Mouse (Mus musculus) kidney, adult 2 months (tissue): Measurements from ENCODE around the gene Zkscan16.

Experiments used
- CTCF ChIP-seq: fragments of 200-500 bp; conservative IDR thresholded peaks from 2 replicates; pipeline ENCODE4 v1.5.1; 2011; ENCODE audit warnings: low read depth, mild to moderate bottlenecking, control low read depth, low read length, moderate library complexity, mixed read lengths; ENCODE audit not compliant: insufficient read depth, insufficient read length
- POLR2A ChIP-seq: fragments of 200-500 bp; IDR thresholded peaks from one replicate; pipeline ENCODE4 v1.6.1; 2011; ENCODE audit warnings: low read depth, low read length, control low read depth

DNA sequence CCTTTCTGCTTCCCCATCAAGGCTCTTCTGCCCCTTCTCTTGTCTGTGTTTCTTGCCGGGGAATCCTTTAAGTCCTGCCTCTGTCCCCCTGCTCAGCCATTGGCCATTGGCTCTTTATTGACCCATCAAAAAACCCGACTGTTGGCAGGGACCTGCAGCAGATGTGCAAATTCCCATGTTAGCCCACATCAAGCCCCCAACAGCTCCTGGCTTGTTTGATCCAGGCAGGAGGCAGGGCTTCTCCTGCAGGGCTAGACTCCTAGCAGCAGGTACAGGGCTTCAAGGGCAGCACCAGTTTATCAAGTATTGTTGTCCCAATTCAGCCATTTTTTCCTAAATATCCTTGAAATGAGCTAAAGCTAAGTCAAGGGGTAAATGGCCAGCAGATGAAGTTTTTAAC is 17.3 kb upstream of the Zkscan16 start:
- TF ChIP-seq POLR2A, result no peak
- no peak for TF ChIP-seq CTCF
